Mouse (Mus musculus): ENCODE results near the gene Snrnp200. TPM values are rescaled to one million over a fixed set of nuclear protein-coding genes. Genes with fewer than 3 reads are reported as not detected.
"Not testable (repeated sequence)": the region's sequence is repeated elsewhere in the genome, so short reads cannot be mapped to it uniquely, and the experiment has no call there.

Snrnp200 gene
- polyA plus RNA-seq (2012; rRNA removed) (18.2 and 27.5 TPM in 2 replicates), polyA plus RNA-seq (2014; fragmentation: Nextera tagmentation; extraction: Ambion mirVana) (28.1 and 33.3 TPM in 2 replicates)

DNA sequence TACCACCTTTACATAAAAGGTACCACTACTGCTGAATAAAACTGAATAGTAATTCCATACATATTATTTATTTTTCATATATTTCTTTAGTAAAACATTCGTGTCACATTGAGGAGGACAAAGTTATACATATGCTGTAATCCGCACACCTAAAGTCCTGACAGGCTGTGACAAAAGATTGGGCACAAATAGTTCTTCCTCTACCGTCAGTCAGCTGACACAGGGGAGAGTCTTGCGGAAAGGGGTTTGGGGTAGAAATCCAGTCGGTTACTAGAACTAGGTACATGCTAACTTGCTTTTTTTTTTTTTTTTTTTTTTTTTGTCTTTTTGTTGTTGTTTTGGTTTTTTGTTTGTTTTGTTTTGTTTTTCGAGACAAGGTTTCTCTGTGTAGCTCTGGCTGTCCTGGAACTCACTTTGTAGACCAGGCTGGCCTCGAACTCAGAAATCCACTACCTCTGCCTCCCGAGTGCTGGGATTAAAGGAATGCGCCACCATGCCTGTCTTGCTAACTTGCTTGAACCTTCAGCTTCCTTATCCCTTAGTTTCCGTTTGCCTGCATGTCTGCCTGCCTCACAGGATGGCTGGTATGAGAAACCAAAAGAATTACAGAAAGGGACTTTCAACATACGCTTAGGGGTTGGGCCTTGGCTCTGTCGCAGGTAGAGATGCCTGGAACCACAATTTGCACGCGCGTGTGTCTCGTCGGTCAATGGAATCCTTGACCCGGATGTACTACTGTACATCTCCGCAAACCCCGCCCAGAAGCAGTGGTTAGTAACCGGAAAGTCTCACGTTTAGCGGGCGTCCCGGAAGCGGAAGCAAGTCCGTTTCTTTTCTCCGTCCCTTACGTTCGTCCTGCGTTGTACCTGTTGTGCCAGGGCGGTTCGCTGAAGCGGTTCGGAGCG is at the start of gene Snrnp200, which contains the start of gene 1810024B03Rik:
Snrnp200 (plus strand) TSS at position 840 of the 905 bp plus-strand sequence.
1810024B03Rik (minus strand) TSS at position 734 of the 905 bp plus-strand sequence.
- Histone ChIP-seq H3K4me1 (replicated peaks; ENCODE audit: control insufficient read depth in 2 of 2, insufficient read depth in 2 of 2, low read length in 1 of 2) (peaks cover 7 to 12% of the 10 kb centered on the region in 2 experiments; a peak in 3 of 4 replicates), H3K27me3 (ENCODE audit: control insufficient read depth, insufficient read depth, low read length) (no peaks in the 10 kb centered on the region), H3K36me3 (replicated peaks; ENCODE audit: control insufficient read depth, insufficient read depth, low read depth) (peaks cover 27% of the 10 kb centered on the region), H3K4me3 (ENCODE audit: insufficient read depth in 1 of 2, low read depth in 2 of 2, low read length in 2 of 2) (peak within 1 kb of the TSS; percentile 80 to 85), H3K4me2 (ENCODE audit: low read depth) (peak within 1 kb of the TSS; percentile 89), H3K9me3 (ENCODE audit: control insufficient read depth, low read length) (no peaks in the 10 kb centered on the region), H3K9ac (replicated peaks) (peak within 1 kb of the TSS; percentile 82), H3K27ac (peak within 1 kb of the TSS; percentile 47)
- ATAC-seq (ENCODE audit: insufficient read depth) (peak; percentile 96), DNase-seq (ENCODE audit: low read depth in 3 of 3, low spot score in 3 of 3) (peak; percentile 95 to 96 (median 96))
- 8% methylated on average over 36 of the region's 36 CpGs for WGBS (ENCODE audit: insufficient replicate concordance)
- TF ChIP-seq CTCF (IDR thresholded peaks at IDR 0.05; ENCODE audit: low read depth) (no peak), EP300 (IDR thresholded peaks at IDR 0.05; ENCODE audit: low read depth) (no peak)

DNA sequence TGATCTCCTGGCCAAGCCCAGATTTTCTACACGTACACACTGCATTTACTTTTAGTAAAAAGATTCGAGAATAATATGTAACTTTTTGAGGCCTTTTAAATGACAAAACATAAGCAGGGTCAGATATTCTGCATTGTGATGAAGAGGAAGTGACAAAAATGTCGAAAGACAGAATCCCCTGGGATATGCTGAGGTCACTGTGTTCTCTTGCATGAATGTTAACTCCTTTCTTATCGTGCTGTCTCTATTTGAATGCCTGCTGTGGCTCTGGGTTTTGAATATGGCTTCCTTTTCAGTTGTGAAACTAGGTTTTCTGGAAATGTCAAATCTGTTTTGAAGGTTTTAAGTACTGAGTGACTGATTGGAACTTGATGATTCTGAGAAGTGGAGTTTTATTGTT is 42.5 kb upstream of the Snrnp200 start:
- Histone ChIP-seq H3K27ac (no peak overlapping the region), H3K36me3 (replicated peaks; ENCODE audit: control insufficient read depth, insufficient read depth, low read depth) (no peaks in the 10 kb centered on the region), H3K4me3 (ENCODE audit: insufficient read depth in 1 of 2, low read depth in 2 of 2, low read length in 2 of 2) (no peak overlapping the region), H3K27me3 (ENCODE audit: control insufficient read depth, insufficient read depth, low read length) (no peaks in the 10 kb centered on the region; the same call in 1 of the 2 replicates), H3K4me1 (replicated peaks; ENCODE audit: control insufficient read depth in 2 of 2, insufficient read depth in 2 of 2, low read length in 1 of 2) (no peaks in the 10 kb centered on the region), H3K4me2 (ENCODE audit: low read depth) (no peak overlapping the region), H3K9me3 (ENCODE audit: control insufficient read depth, low read length) (no peaks in the 10 kb centered on the region), H3K9ac (replicated peaks) (no peak overlapping the region)
- no peak for DNase-seq (ENCODE audit: low read depth in 3 of 3, low spot score in 3 of 3)
- 33% methylated on average over 4 of the region's 4 CpGs for WGBS (ENCODE audit: insufficient replicate concordance)
- TF ChIP-seq EP300 (IDR thresholded peaks at IDR 0.05; ENCODE audit: low read depth) = no peak
- no peak for TF ChIP-seq CTCF (IDR thresholded peaks at IDR 0.05; ENCODE audit: low read depth)
- no peak for ATAC-seq (ENCODE audit: insufficient read depth)

DNA sequence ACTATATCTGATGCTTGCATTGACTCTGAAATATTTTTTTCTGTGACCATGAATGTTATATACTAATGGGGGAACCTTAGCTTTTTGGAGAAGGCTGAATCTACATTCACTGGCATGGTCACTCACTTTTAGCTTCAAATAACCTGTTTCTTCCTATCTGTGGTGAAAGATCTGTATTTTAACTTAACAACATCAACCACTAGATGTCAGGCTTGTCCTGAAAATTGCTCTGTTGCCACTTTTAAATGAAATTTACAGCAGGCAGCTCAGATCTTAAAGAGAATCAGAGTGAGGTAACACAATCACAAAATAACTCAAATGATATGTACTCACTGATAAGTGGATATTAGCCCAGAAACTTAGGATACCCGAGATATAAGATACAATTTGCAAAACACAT is 41.9 kb upstream of the Snrnp200 start:
- not testable (repeated sequence) for H3K9me3 ChIP-seq (ENCODE audit: control insufficient read depth, low read length); DNase-seq (ENCODE audit: low read depth in 3 of 3, low spot score in 3 of 3); H3K4me3 ChIP-seq (ENCODE audit: insufficient read depth in 1 of 2, low read depth in 2 of 2, low read length in 2 of 2); H3K27me3 ChIP-seq (ENCODE audit: control insufficient read depth, insufficient read depth, low read length); H3K4me2 ChIP-seq (ENCODE audit: low read depth); H3K27ac ChIP-seq; H3K4me1 ChIP-seq (replicated peaks; ENCODE audit: control insufficient read depth in 2 of 2, insufficient read depth in 2 of 2, low read length in 1 of 2); H3K36me3 ChIP-seq (replicated peaks; ENCODE audit: control insufficient read depth, insufficient read depth, low read depth); H3K9ac ChIP-seq (replicated peaks); ATAC-seq (ENCODE audit: insufficient read depth)
- TF ChIP-seq CTCF (IDR thresholded peaks at IDR 0.05; ENCODE audit: low read depth) = peak; percentile 26; the same call in 1 of the 2 replicates
- WGBS (ENCODE audit: insufficient replicate concordance) = 8% methylated on average over 1 of the region's 1 CpGs

DNA sequence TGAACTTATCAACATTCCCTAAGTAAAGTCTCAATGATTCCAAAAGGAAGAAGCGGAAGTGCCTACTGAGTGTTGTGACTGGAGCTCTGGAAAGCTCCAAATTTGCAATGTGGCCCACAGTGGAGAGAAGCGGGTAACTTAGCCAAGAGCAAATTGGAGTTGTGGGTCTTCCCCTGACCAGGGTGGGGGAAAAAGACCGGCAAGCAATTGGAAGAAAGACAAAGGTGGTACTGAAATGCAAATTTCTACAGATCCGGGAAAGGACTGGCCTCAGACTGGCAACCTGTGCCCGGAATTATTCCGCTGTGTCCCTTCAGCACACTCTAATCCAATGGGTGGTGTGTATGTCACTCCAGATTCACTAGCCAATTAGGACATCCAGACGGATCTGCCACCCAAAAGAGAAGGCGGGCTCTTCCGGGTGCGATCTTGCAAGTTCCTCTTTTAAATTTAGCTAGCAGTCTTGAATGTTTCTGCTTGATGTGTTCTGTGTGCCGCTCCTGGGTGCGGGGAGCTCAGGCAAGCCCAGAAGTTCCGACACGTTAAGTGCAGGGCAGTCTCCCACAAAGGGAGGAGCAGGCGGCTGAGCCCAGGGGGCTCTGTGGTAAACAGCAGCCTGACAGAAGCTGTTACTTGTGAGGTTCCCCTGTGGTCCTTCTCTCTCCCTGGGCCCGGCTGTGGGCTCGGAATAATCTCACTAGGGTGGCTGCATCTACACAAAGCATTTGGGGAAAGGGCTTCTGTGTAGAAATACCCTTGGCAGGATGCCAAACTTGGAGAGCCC is 25.4 kb upstream of the Snrnp200 start:
- H3K9ac ChIP-seq (replicated peaks) = peak overlapping the region; percentile 84
- peaks cover 3% of the 10 kb centered on the region in 2 experiments; a peak in 2 of 4 replicates for H3K4me1 ChIP-seq (replicated peaks; ENCODE audit: control insufficient read depth in 2 of 2, insufficient read depth in 2 of 2, low read length in 1 of 2)
- WGBS (ENCODE audit: insufficient replicate concordance) = 4% methylated on average over 17 of the region's 17 CpGs
- TF ChIP-seq EP300 (IDR thresholded peaks at IDR 0.05; ENCODE audit: low read depth) = no peak
- TF ChIP-seq CTCF (IDR thresholded peaks at IDR 0.05; ENCODE audit: low read depth) = no peak
- no peaks in the 10 kb centered on the region for H3K36me3 ChIP-seq (replicated peaks; ENCODE audit: control insufficient read depth, insufficient read depth, low read depth)
- DNase-seq (ENCODE audit: low read depth in 3 of 3, low spot score in 3 of 3) = peak; percentile 82 to 85 (median 82)
- H3K9me3 ChIP-seq (ENCODE audit: control insufficient read depth, low read length) = no peaks in the 10 kb centered on the region
- no peaks in the 10 kb centered on the region; the same call in 1 of the 2 replicates for H3K27me3 ChIP-seq (ENCODE audit: control insufficient read depth, insufficient read depth, low read length)
- H3K27ac ChIP-seq = peak overlapping the region; percentile 61
- peak overlapping the region; percentile 67 to 70 for H3K4me3 ChIP-seq (ENCODE audit: insufficient read depth in 1 of 2, low read depth in 2 of 2, low read length in 2 of 2)
- peak; percentile 99 for ATAC-seq (ENCODE audit: insufficient read depth)
- peak overlapping the region; percentile 78 for H3K4me2 ChIP-seq (ENCODE audit: low read depth)

Data from liver, embryonic 14.5 days (tissue).